Mouse (Mus musculus) MEL (cell line): ENCODE measurements around the gene Adgre5. TPM values are rescaled to one million over a fixed set of nuclear protein-coding genes. Genes with fewer than 3 reads are reported as not detected.
A peak's percentile ranks its signal among the peaks of the same experiment; 100 is the strongest.

Experiments used
- DNase-seq: peaks from one replicate; pipeline ENCODE4 v3.0.0; 2011; ENCODE audit warnings: low read depth, low spot score
- H3K27ac ChIP-seq: 2 replicates; pipeline ENCODE4 v1.5.1; 2012; ENCODE audit warnings: low read depth, mild to moderate bottlenecking, control low read depth, low read length, moderate library complexity; ENCODE audit not compliant: control insufficient read depth
- H3K27me3 ChIP-seq, 2 experiments: fragments of 150-350 bp in 1 of 2; sonication (generic) in 1 of 2; 2 replicates each; pipeline ENCODE4 v1.6.1; 2012; ENCODE audit warnings: low read length in 2 of 2, mild to moderate bottlenecking in 2 of 2, improper control_type of control experiment in 1 of 2, moderate library complexity in 1 of 2; ENCODE audit not compliant: insufficient read depth in 2 of 2, control insufficient read depth in 1 of 2
- H3K36me3 ChIP-seq, 2 experiments: 2 replicates each; pipeline ENCODE4 v1.6.1; 2012 to 2014; ENCODE audit warnings: low read length in 2 of 2, improper control_type of control experiment in 1 of 2, inconsistent platforms in 1 of 2, mild to moderate bottlenecking in 1 of 2; ENCODE audit not compliant: insufficient read depth in 2 of 2, control insufficient read depth in 1 of 2
- H3K4me1 ChIP-seq, 2 experiments: fragments of 150-350 bp in 1 of 2; sonication (generic) in 1 of 2; 2 replicates each; pipeline ENCODE4 v1.6.1; 2012; ENCODE audit warnings: low read length in 2 of 2, improper control_type of control experiment in 1 of 2, mild to moderate bottlenecking in 1 of 2; ENCODE audit not compliant: insufficient read depth in 2 of 2, control insufficient read depth in 1 of 2
- H3K4me3 ChIP-seq, 2 experiments: fragments of 150-350 bp in 1 of 2; sonication (generic) in 1 of 2; 2 replicates each; pipeline ENCODE4 v1.5.1; 2012; ENCODE audit warnings: low read depth in 2 of 2, low read length in 2 of 2, mild to moderate bottlenecking in 2 of 2, moderate library complexity in 2 of 2, control low read depth in 1 of 2, improper control_type of control experiment in 1 of 2; ENCODE audit not compliant: control insufficient read depth in 1 of 2, insufficient read depth in 1 of 2
- H3K79me2 ChIP-seq: 2 replicates; pipeline ENCODE4 v1.6.1; 2012; ENCODE audit warnings: mild to moderate bottlenecking, low read length, moderate library complexity; ENCODE audit not compliant: control insufficient read depth, poor library complexity, insufficient read depth
- H3K9ac ChIP-seq: 2 replicates; pipeline ENCODE4 v1.6.1; 2012; ENCODE audit warnings: low read depth, mild to moderate bottlenecking, control low read depth, low read length, moderate library complexity; ENCODE audit not compliant: control insufficient read depth, poor library complexity, severe bottlenecking
- H3K9me3 ChIP-seq: fragments of 150-350 bp; sonication (generic); replicated peaks from 2 replicates; pipeline ENCODE4 v1.6.1; 2012; ENCODE audit warnings: mild to moderate bottlenecking, low read length, improper control_type of control experiment, moderate library complexity; ENCODE audit not compliant: insufficient read depth
- BHLHE40 ChIP-seq: IDR thresholded peaks from 2 replicates; pipeline ENCODE4 v1.6.1; 2012; ENCODE audit warnings: low read depth, mild to moderate bottlenecking, inconsistent platforms, low read length, improper control_type of control experiment, borderline replicate concordance
- ELF1 ChIP-seq: IDR thresholded peaks from 2 replicates; pipeline ENCODE4 v1.6.1; 2014; ENCODE audit warnings: low read depth, mild to moderate bottlenecking, inconsistent platforms, low read length, improper control_type of control experiment, moderate library complexity
- ETS1 ChIP-seq: IDR thresholded peaks from 2 replicates; pipeline ENCODE4 v1.6.1; 2012; ENCODE audit warnings: low read depth, mild to moderate bottlenecking, inconsistent platforms, low read length, improper control_type of control experiment, moderate library complexity
- GABPA ChIP-seq: IDR thresholded peaks from 2 replicates; pipeline ENCODE4 v1.6.1; 2012; ENCODE audit warnings: low read depth, mild to moderate bottlenecking, inconsistent platforms, low read length, improper control_type of control experiment, moderate library complexity
- GATA1 ChIP-seq: IDR thresholded peaks from 2 replicates; pipeline ENCODE4 v1.6.1; 2011; ENCODE audit warnings: low read depth, low read length, improper control_type of control experiment
- JUND ChIP-seq: IDR thresholded peaks from 2 replicates; pipeline ENCODE4 v1.6.1; 2011; ENCODE audit warnings: low read depth, mild to moderate bottlenecking, improper control_type of control experiment, low read length
- MAFK ChIP-seq: IDR thresholded peaks from 2 replicates; pipeline ENCODE4 v1.6.1; 2011; ENCODE audit warnings: low read depth, mild to moderate bottlenecking, low read length, improper control_type of control experiment, borderline replicate concordance
- MXI1 ChIP-seq: IDR thresholded peaks from 2 replicates; pipeline ENCODE4 v1.6.1; 2011; ENCODE audit warnings: mild to moderate bottlenecking, low read depth, low read length, improper control_type of control experiment
- NELFE ChIP-seq: IDR thresholded peaks from 2 replicates; pipeline ENCODE4 v1.6.1; 2011; ENCODE audit warnings: low read depth, low read length, improper control_type of control experiment
- NRF1 ChIP-seq: IDR thresholded peaks from 2 replicates; pipeline ENCODE4 v1.6.1; 2014; ENCODE audit warnings: low read depth, mild to moderate bottlenecking, inconsistent platforms, low read length, improper control_type of control experiment, moderate library complexity; ENCODE audit not compliant: poor library complexity, insufficient read depth, severe bottlenecking
- POLR2AphosphoS5 ChIP-seq: IDR thresholded peaks from 2 replicates; pipeline ENCODE4 v1.6.1; 2012; ENCODE audit warnings: low read depth, borderline replicate concordance, mild to moderate bottlenecking, inconsistent platforms, low read length, moderate library complexity, mixed read lengths
- RAD21 ChIP-seq: IDR thresholded peaks from 2 replicates; pipeline ENCODE4 v1.6.1; 2011; ENCODE audit warnings: mild to moderate bottlenecking, low read depth, low read length, improper control_type of control experiment
- TAL1 ChIP-seq: IDR thresholded peaks from 2 replicates; pipeline ENCODE4 v1.6.1; 2012; ENCODE audit warnings: mild to moderate bottlenecking, inconsistent platforms, low read length, moderate library complexity, mixed read lengths
- USF1 ChIP-seq: IDR thresholded peaks from 2 replicates; pipeline ENCODE4 v1.6.1; 2014; ENCODE audit warnings: low read depth, mild to moderate bottlenecking, inconsistent platforms, low read length, improper control_type of control experiment, moderate library complexity
- USF2 ChIP-seq, 2 experiments: IDR thresholded peaks; 2 replicates each; pipeline ENCODE4 v1.6.1; 2011 to 2012; ENCODE audit warnings: improper control_type of control experiment in 2 of 2, low read length in 2 of 2, borderline replicate concordance in 1 of 2, inconsistent platforms in 1 of 2, low read depth in 1 of 2, mild to moderate bottlenecking in 1 of 2; ENCODE audit not compliant: insufficient read depth in 1 of 2
- polyA plus RNA-seq, 2 experiments: library from polyadenylated mRNA; stranded (reverse) in 1 of 2; unstranded in 1 of 2; fragments of >175 nt in 1 of 2; fragments of >200 nt in 1 of 2; gene quantifications; 2 replicates each; pipeline versions ENCODE4 v1.2.1 to v1.2.4; 2012; ENCODE audit warnings: low replicate concordance in 2 of 2, low read depth in 1 of 2; ENCODE audit not compliant: insufficient read length in 2 of 2, insufficient read depth in 1 of 2, missing spikeins in 1 of 2
- total RNA-seq: library from RNA; depleted of rRNA; stranded (reverse); fragments of 300-350 nt; gene quantifications from 2 replicates; pipeline ENCODE4 v1.2.3, GENCODE M21; 2012

Gene Adgre5
- total and polyA plus RNA-seq, 3 experiments = 18.5 to 21.4 TPM; not detected in 1

- Histone ChIP-seq H3K36me3 (peaks cover 0 to 10% of the 10 kb centered on the region in 2 experiments; a peak in 2 of 4 replicates), H3K27me3 (no peaks in the 10 kb centered on the region)
- peak; percentile 60 for DNase-seq
Measured at GRCm38 (mm10) chr8:83778051-83778450, 36.9 kb upstream of the Adgre5 start.

GRCm38 (mm10) chr8:83776632-83777031 lies 35.5 kb upstream of the Adgre5 start:
- no peak for DNase-seq
- H3K79me2 ChIP-seq = no peaks in the 10 kb centered on the region; the same call in 1 of the 2 replicates
- H3K27ac ChIP-seq = no peak overlapping the region
- no peaks in the 10 kb centered on the region for H3K9me3 ChIP-seq
- H3K36me3 ChIP-seq = peaks cover 0 to 14% of the 10 kb centered on the region in 2 experiments; a peak in 2 of 4 replicates
- H3K27me3 ChIP-seq = no peaks in the 10 kb centered on the region
- peaks cover 19 to 30% of the 10 kb centered on the region in 2 experiments for H3K4me1 ChIP-seq
- TF ChIP-seq GABPA (no peak), ELF1 (no peak), GATA1 (no peak), JUND (no peak), MAFK (no peak), NRF1 (no peak), POLR2AphosphoS5 (no peak), NELFE (no peak), USF2 (IDR thresholded peaks at IDR 0.05; ENCODE audit: borderline replicate concordance in 1 of 2, insufficient read depth in 1 of 2, low read depth in 1 of 2, low read length in 2 of 2) (no peak), MXI1 (no peak), TAL1 (no peak), USF1 (no peak), RAD21 (no peak)
- H3K9ac ChIP-seq = no peak overlapping the region
- H3K4me3 ChIP-seq = no peak overlapping the region

More at GRCm38 (mm10) chr8:83778051-83778450, 36.9 kb upstream of the Adgre5 start:
- Histone ChIP-seq H3K4me1 (peaks cover 15 to 23% of the 10 kb centered on the region in 2 experiments), H3K9ac (no peak overlapping the region), H3K27ac (no peak overlapping the region), H3K79me2 (no peaks in the 10 kb centered on the region)
- TF ChIP-seq BHLHE40 (no peak), ETS1 (no peak), GABPA (no peak)
- TF ChIP-seq, all 39 proteins: peak for 0
- Histone ChIP-seq H3K9me3 (no peaks in the 10 kb centered on the region), H3K4me3 (no peak overlapping the region)
